Comparison of ENCODE assay signal across 8 mouse cellular contexts in genomic region chr12:118198386-118199093, GRCm38 (mm10). TPM values are rescaled to one million over a fixed set of nuclear protein-coding genes. Genes with fewer than 3 reads are reported as not detected.
DNase-seq lines count a peak whose midpoint lies in the region; ATAC-seq lines count a peak whose summit lies in the region.

TSS of gene Dnah11 (minus strand) at chr12:118199043.

- peak within 1 kb of the TSS; percentile 22 for H3K9ac ChIP-seq in intestine, embryonic 15.5 days

- under 1% methylated on average over 47 of the region's 47 CpGs for WGBS in intestine, embryonic 15.5 days

- no peaks in the 10 kb centered on the region for H3K9me3 ChIP-seq in intestine, embryonic 15.5 days

- no peak within 1 kb of the TSS for H3K27ac ChIP-seq in intestine, embryonic 15.5 days

- no peaks in the 10 kb centered on the region for H3K36me3 ChIP-seq in intestine, embryonic 15.5 days

- peak; percentile 100 for ATAC-seq in intestine, embryonic 15.5 days

- peaks cover 9% of the 10 kb centered on the region for H3K27me3 ChIP-seq in intestine, embryonic 15.5 days (replicated peaks)

- DNase-seq in adrenal gland, postnatal 25 days = peak; percentile 82
- DNase-seq in embryo, embryonic 9.5 days (ENCODE audit: extremely low spot score) = peak; percentile 84
- peak; percentile 18 to 53 for DNase-seq in gastrocnemius, postnatal 4 days (ENCODE audit: low spot score in 2 of 2)
- DNase-seq in left cerebral cortex, postnatal 36 days (ENCODE audit: low spot score in 2 of 2) = peak; percentile 25 to 30
- peak; percentile 73 for DNase-seq in mesoderm, embryonic 11.5 days (ENCODE audit: low read depth, low spot score)
- peak; percentile 54 for DNase-seq in right cerebral cortex, postnatal 4 days
- no peak for DNase-seq in adipocyte (ENCODE audit: low spot score)

- intact Hi-C loops in left cerebral cortex, postnatal 36 days (cut with DNase I) = no loop called here

- H3K4me3 ChIP-seq in intestine, embryonic 15.5 days (replicated peaks) = peak within 1 kb of the TSS; percentile 48

- H3K4me1 ChIP-seq in intestine, embryonic 15.5 days (replicated peaks) = 0 out of 2 replicates have a peak, but pooled peaks cover 6% of the 10 kb centered on the region

- H3K4me2 ChIP-seq in intestine, embryonic 15.5 days (replicated peaks) = peak within 1 kb of the TSS; percentile 89

RNA-seq across cellular contexts. Expression of gene Dnah11, which starts in this region (rescaled TPM):
- 0.06 TPM in 1 of 2 replicates, not detected in the other for total RNA-seq in adrenal gland, postnatal 25 days (2021)
- under 1 TPM; 0.03 to 0.29 TPM for total RNA-seq in gastrocnemius, postnatal 4 days (2021)
- 0.09 TPM in 2 replicates for polyA plus RNA-seq in intestine, embryonic 15.5 days (2015; fragmentation: Nextera tagmentation; extraction: Ambion mirVana)
- under 1 TPM; 0.57 to 0.75 TPM for total RNA-seq in left cerebral cortex, postnatal 36 days (2021)

Comparison
In these comparisons a context has a peak if more than half of its experiments do, and no peak if none do; other contexts are left out.
1. Peak in DNase-seq in adrenal gland, postnatal 25 days; RNA of the gene not detected or under 1 TPM.
2. Peak in DNase-seq in gastrocnemius, postnatal 4 days; RNA of the gene not detected or under 1 TPM.
3. Peak in ATAC-seq, H3K4me3 ChIP-seq, H3K9ac ChIP-seq and H3K4me2 ChIP-seq in intestine, embryonic 15.5 days; RNA of the gene not detected or under 1 TPM.
4. Peak in DNase-seq in left cerebral cortex, postnatal 36 days; RNA of the gene not detected or under 1 TPM.